Mouse (Mus musculus) small intestine, adult 2 months (tissue): Measurements from ENCODE around the gene Card11.

ENCODE experiments used
- CTCF ChIP-seq: fragments of 200-500 bp; IDR thresholded peaks from 2 replicates; pipeline ENCODE4 v1.5.1; 2012; ENCODE audit warnings: low read depth, mild to moderate bottlenecking, control low read depth, inconsistent platforms, low read length, moderate library complexity, mixed read lengths; ENCODE audit not compliant: insufficient replicate concordance, insufficient read length; ENCODE audit errors: extremely low read depth
- POLR2A ChIP-seq: fragments of 200-500 bp; IDR thresholded peaks from 2 replicates; pipeline ENCODE4 v1.6.1; 2012; ENCODE audit warnings: low read depth, mild to moderate bottlenecking, control low read depth, inconsistent platforms, low read length, moderate library complexity

DNA sequence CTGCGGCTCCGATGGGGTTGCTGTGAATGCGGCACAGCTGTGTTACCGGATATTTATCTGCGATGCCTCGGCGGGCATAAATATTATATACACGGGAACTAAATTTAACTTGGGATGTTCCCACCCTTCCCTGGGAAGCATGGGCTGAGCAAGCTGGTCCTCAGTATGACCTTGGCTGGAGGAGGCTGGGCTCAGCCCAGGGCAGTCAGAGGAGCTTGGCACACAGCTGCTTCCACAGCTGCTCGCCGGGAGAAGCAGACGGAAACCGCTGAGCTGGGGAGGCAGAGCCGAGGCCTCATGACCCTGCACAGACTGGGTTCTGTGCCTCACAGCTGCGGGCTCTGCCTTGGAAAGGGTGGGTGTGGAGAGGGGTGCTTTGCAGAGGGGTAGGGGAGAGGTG, 110.3 kb downstream of the Card11 start:
- no peak for TF ChIP-seq CTCF
- TF ChIP-seq POLR2A: no peak
